Mouse (Mus musculus) Patski (cell line): ENCODE measurements at regions not wholly inside any gene's neighbourhood (a gene's known extent, or its start where the extent isn't known, plus 50 kb on each side); places are given as distances from the start of the nearest gene placed in this dataset.

Source experiments
- ATAC-seq: fragments of 100-300 bp; one replicate; pipeline ENCODE4 v1.8.0; 2021
- CTCF ChIA-PET: fragments of 350-600 bp; sonication (Branson Sonifier 250); formaldehyde crosslinking; loops from one replicate; lab custom pipeline; 2022; ENCODE audit warnings: inconsistent platforms; lab: Charles Lee
- POLR2A ChIA-PET: fragments of 350-600 bp; sonication (Branson Sonifier 250); formaldehyde crosslinking; loops from one replicate; lab custom pipeline; 2022; ENCODE audit warnings: antibody characterized with exemption, inconsistent platforms; lab: Charles Lee
- DNase-seq: peaks from one replicate; pipeline ENCODE4 v3.0.0-alpha.2; 2011; ENCODE audit warnings: low read depth, low spot score
- H3K27me3 ChIP-seq: fragments of 371-371 bp; one replicate; pipeline ENCODE4 v1.5.1; 2021
- CTCF ChIP-seq: fragments of 100-300 bp; IDR thresholded peaks from one replicate; pipeline ENCODE4 v1.5.1; 2021
- in situ Hi-C: fragments of 300-500 bp; cut with MboI; formaldehyde crosslinking; loops from 3 replicates; pipeline ENCODE4 v1.11.1; 2018; ENCODE audit warnings: low pct_unique_long_range_greater_than_20kb, mixed read lengths

- ATAC-seq = no peak
Measured at GRCm38 (mm10) chr2:142560896-142561500, 340.3 kb downstream of the Kif16b start.

GRCm38 (mm10) chr2:142560400-142560799 lies 340.9 kb downstream of the Kif16b start:
- POLR2A ChIA-PET = no interaction called here
- no peak for TF ChIP-seq CTCF
- H3K27me3 ChIP-seq = no peaks in the 10 kb centered on the region
- no peak for ATAC-seq
- in situ Hi-C loops = no loop called here
- no peak for DNase-seq
- CTCF ChIA-PET = interaction anchor here (0.6 kb wide), 1 partner anchor 39 kb away, joined by 3 read pairs; no protein-coding TSS in a partner anchor

More at GRCm38 (mm10) chr2:142560896-142561500, 340.3 kb downstream of the Kif16b start:
- DNase-seq = no peak
- in situ Hi-C loops = no loop called here
- POLR2A ChIA-PET = no interaction called here
- TF ChIP-seq CTCF = no peak
- H3K27me3 ChIP-seq = no peaks in the 10 kb centered on the region
- CTCF ChIA-PET = interaction anchor here (1.6 kb wide), 1 partner anchor 14 kb away, joined by 4 read pairs; no protein-coding TSS in a partner anchor

GRCm38 (mm10) chr2:142559946-142560345 lies 341.4 kb downstream of the Kif16b start:
- TF ChIP-seq CTCF = no peak
- no peaks in the 10 kb centered on the region for H3K27me3 ChIP-seq
- no peak for DNase-seq
- CTCF ChIA-PET = interaction anchor here (0.6 kb wide), 1 partner anchor 40 kb away, joined by 3 read pairs; no protein-coding TSS in a partner anchor
- POLR2A ChIA-PET = no interaction called here
- no peak for ATAC-seq
- in situ Hi-C loops = no loop called here

GRCm38 (mm10) chr2:142554851-142555250 lies 346.5 kb downstream of the Kif16b start:
- TF ChIP-seq CTCF = no peak
- DNase-seq = no peak

GRCm38 (mm10) chr2:142551690-142552089 lies 349.6 kb downstream of the Kif16b start:
- no peak for DNase-seq
- POLR2A ChIA-PET = no interaction called here
- in situ Hi-C loops = no loop called here
- no peaks in the 10 kb centered on the region for H3K27me3 ChIP-seq
- ATAC-seq = no peak
- TF ChIP-seq CTCF = no peak
- CTCF ChIA-PET = no interaction called here

More at GRCm38 (mm10) chr2:142554851-142555250, 346.5 kb downstream of the Kif16b start:
- no peaks in the 10 kb centered on the region for H3K27me3 ChIP-seq
- in situ Hi-C loops = no loop called here
- ChIA-PET POLR2A (no interaction called here), CTCF (no interaction called here)
- ATAC-seq = no peak

- CTCF ChIA-PET = no interaction called here
- in situ Hi-C loops = no loop called here
- POLR2A ChIA-PET = no interaction called here
Measured at GRCm38 (mm10) chr2:142548766-142549165, 352.6 kb downstream of the Kif16b start.

GRCm38 (mm10) chr2:142544937-142545336 lies 356.4 kb downstream of the Kif16b start:
- ChIA-PET CTCF (no interaction called here), POLR2A (no interaction called here)
- DNase-seq (no peak), ATAC-seq (no peak)
- TF ChIP-seq CTCF = no peak
- in situ Hi-C loops = no loop called here
- H3K27me3 ChIP-seq = no peaks in the 10 kb centered on the region

More at GRCm38 (mm10) chr2:142548766-142549165, 352.6 kb downstream of the Kif16b start:
- no peak for TF ChIP-seq CTCF
- H3K27me3 ChIP-seq = no peaks in the 10 kb centered on the region
- DNase-seq (no peak), ATAC-seq (no peak)

GRCm38 (mm10) chr2:142539980-142540379 lies 361.4 kb downstream of the Kif16b start:
- POLR2A ChIA-PET = no interaction called here
- no peak for TF ChIP-seq CTCF
- ATAC-seq = no peak
- CTCF ChIA-PET = no interaction called here
- in situ Hi-C loops = no loop called here
- no peaks in the 10 kb centered on the region for H3K27me3 ChIP-seq
- no peak for DNase-seq

GRCm38 (mm10) chr2:142533555-142533954 lies 367.8 kb downstream of the Kif16b start:
- no peaks in the 10 kb centered on the region for H3K27me3 ChIP-seq
- ChIA-PET CTCF (no interaction called here), POLR2A (no interaction called here)
- DNase-seq (no peak), ATAC-seq (no peak)
- in situ Hi-C loops = no loop called here
- TF ChIP-seq CTCF = no peak

- POLR2A ChIA-PET = no interaction called here
- ATAC-seq = no peak
- CTCF ChIA-PET = no interaction called here
- no peak for TF ChIP-seq CTCF
- no peak for DNase-seq
- no peaks in the 10 kb centered on the region for H3K27me3 ChIP-seq
- in situ Hi-C loops = no loop called here
Measured at GRCm38 (mm10) chr2:142522471-142522870, 378.9 kb downstream of the Kif16b start.

GRCm38 (mm10) chr2:142517731-142518130 lies 383.6 kb downstream of the Kif16b start:
- ChIA-PET POLR2A (no interaction called here), CTCF (no interaction called here)
- no peaks in the 10 kb centered on the region for H3K27me3 ChIP-seq
- no peak for ATAC-seq
- TF ChIP-seq CTCF = no peak
- in situ Hi-C loops = no loop called here
- no peak for DNase-seq
